Mouse (Mus musculus) mature B cell (primary cell): Measurements from ENCODE around the gene Akr1c18.

Experiments
- in situ Hi-C: fragments of 300-500 bp; cut with MboI; formaldehyde crosslinking; loops from 2 replicates; pipeline ENCODE4 v1.14.3; 2019

Akr1c18 gene

GRCm38 (mm10) chr13:4102721-4103120 lies 47.7 kb downstream of the Akr1c18 start:
- in situ Hi-C loops: no loop called here

- in situ Hi-C loops: no loop called here
These were observed 48.8 kb downstream of the Akr1c18 start for GRCm38 (mm10) chr13:4101691-4102090.
